Mouse (Mus musculus) heart, adult 8-10 months (tissue): ENCODE measurements around the gene Heatr4. TPM values are rescaled to one million over a fixed set of nuclear protein-coding genes. Genes with fewer than 3 reads are reported as not detected.
"Not testable (repeated sequence)": the region's sequence is repeated elsewhere in the genome, so short reads cannot be mapped to it uniquely, and the experiment has no call there.

Experiments used
- DNase-seq: peaks from one replicate; pipeline ENCODE4 v3.0.0; 2022; ENCODE audit warnings: low spot score
- total RNA-seq, 4 experiments: library from RNA; stranded (reverse); gene quantifications; 2 replicates each; pipeline ENCODE4 v1.2.4; 2022

Gene Heatr4
- not detected for total RNA-seq

DNA sequence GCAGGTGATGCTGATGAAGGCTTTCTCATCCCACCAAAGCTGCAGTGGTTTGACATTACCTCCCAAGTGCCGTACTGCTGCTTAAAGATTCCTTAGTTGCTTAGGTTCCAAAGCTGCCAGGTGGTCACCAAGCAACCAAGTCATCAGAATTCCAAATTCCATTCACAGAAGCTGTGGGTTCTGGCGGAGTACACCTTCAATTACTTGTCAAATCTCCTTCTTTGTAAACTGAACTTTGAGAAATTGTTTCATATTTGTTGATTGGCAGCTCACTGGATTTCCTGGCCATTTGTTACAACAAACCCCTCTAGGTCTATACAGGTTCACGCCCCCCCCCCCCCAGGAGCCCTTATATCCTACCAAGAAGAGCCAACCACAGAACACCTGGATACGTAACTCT, at the start of gene Heatr4:
Gene Heatr4, minus strand, starts transcription at position 101 of the 400 bp plus-strand sequence.
- DNase-seq: no peak

DNA sequence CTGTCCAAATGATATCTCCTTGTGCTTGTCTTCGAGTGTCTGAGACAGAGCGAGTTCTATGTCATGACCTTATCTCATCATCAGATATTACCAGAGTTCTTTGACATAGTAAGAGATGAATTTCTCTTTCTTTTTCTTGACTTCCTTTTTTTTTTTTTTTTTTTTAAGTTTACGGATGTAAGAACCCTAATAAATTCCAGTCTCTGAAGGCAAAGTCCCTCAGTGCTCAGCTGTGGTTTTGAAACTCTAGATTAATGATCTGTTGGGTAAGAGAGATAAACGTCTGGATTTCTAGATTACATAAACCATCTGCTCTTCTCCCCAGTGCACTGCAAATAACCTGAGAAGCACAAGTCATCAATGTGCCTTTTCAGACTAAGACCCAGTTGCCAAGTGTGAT, 49.5 kb upstream of the Heatr4 start:
- no peak for DNase-seq

DNA sequence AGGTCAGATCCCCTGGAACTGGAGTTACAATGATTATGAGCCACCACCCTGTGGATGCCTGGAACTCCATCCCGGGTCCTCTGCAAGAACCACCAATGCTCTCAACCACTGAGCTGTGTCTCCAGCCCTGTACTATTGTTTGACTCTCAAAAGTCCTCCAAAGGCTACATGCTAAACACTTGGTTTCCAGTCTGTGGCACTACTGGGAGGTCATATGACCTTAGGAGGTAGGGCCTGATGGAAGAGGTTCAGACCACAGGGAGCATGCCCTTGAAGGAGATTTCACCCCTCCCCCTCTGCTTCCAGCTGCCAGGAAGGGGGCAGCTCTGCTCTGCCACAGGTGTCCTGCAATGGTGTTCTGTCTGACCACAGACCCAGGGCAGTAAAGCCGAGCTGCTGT, 48.6 kb upstream of the Heatr4 start:
- DNase-seq: not testable (repeated sequence)

DNA sequence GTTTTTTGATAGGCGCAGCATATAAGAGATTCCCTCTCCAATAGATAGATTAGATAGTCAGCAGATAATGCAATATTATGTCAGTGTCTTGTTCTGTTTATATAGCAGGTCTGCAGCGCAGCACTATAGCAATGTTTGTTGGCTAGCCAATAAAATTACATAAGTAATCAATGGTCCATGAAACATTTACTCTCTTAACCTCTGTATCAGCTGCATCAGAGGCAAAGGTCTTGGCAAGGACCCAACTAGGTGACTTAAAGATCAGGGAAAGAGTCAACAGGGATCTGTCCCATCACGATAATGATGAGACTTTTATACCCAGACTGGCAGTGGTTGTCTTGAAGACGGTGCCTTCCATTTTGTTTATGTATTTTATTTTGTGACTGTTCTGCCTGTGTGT, 48.2 kb upstream of the Heatr4 start:
- DNase-seq: no peak

DNA sequence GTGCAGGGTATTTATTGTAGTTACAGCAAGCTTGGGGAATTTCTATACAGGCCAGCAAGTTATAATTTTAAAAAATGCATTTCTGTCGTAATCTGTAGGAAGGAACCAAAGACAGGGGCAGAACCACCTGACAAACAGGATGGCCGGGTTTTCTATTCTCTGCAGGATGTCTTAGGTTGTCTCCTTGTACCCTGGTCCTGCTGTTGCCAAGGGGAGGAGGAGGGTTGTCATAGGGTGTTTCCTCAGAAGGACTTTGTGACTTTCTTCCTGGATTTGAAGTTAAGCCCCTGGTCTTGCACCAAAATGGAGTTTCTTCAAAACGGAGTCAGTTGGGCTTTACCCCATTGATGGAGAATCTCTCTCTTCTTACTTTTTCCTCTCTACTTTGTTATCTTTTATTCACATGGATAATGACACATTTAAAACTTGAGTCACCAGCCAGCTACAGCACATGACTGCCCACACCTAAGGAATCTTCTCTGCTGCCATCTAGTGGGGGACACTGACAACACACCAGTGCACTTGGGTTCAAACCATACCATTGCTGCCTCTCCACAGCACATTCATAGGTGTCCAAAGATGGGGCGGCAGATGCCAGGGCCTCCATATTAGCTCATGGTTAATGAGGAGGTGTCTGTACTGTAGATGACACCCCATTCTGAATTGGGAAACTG, 46.1 kb upstream of the Heatr4 start:
- DNase-seq: peak; percentile 86

DNA sequence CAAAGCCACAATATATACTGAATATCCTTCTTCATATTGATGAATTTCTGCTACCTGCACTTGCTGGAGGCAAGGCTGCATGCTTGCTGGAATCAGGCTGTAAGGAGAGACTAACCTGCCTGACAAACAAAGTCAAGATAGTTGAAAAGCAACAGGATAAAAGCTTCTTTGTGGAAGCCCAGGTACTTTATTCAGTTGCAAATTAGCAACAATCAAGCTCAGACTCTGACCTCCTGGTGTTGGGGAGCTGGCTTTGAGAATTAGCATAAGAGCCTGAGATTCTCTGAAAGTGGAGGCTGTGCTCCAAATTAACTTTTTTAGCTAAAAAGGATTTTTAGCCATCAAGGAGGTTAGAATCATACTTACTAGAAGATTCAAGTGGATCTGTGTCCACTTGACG, 44.4 kb upstream of the Heatr4 start:
- DNase-seq: not testable (repeated sequence)

DNA sequence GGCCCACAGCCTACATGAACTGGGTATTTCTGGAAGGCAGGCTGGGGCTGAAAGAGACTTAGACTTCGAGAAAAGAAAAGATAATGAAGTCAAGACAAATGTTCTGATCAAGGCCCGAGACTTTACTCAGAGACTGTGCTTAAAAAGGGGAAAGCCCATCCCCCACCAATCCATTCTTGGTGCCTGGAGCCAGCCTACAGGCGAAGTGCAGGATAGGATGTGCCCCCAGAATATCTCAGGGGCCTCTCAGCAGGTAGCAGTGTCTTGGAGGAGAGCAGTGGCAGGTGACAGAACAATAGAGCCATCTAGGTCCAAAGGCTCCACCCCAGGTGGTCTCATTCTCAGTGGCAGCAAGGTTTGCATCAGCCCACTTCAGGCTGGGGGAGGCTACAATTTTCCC, 43.7 kb upstream of the Heatr4 start:
- not testable (repeated sequence) for DNase-seq

DNA sequence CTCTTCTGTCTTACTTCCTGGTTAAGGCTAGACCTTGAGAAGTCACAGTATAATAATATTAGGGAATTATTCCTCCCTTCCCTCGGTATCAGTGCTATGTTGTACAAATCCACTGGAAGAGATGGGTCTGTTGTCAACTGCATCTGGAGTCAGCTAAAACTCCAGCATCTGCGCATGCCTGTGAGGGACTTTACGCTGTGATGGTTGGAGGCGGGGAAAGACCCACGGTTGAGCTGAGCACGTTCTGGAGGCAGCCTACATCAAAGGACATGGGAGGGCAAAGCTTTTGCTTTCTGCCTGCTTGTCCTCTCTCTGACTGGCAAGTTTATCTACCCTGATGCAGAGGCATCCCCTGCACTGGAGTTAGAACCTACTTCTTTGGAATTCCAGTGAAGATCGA, 41.2 kb upstream of the Heatr4 start:
- DNase-seq: no peak

DNA sequence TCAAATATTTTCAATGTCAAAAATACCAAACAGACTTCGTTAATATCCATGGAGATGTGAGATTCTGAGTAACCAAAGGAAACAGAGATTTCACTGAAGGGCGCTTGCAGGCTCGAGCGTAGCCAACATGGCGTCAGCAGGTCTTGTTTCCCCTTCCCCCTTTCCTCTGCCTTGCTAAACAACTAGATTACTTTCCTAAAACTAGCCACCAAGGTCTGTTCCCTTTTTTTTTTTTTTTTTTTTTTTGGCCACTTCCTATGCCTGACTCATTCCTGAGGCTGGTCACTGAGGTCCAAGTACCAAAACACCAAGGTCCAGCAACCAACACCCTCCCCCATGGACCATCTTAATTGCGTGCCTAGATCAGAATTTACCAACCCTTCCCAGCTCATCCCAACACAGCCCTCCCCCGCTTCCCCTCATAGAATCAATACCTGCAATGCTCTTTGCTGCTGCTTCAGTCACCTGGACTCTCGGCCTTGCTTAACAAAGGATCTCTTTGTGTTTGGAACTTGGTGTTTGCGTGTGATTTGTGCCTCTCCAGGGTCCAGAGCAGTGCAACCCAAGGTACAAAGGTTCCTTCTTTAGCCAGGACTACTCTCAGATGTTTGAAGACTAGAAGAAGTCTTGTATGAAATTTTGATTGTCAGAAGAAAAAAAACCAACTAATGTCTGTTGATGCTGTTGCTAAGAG, 38.5 kb upstream of the Heatr4 start:
- no peak for DNase-seq

DNA sequence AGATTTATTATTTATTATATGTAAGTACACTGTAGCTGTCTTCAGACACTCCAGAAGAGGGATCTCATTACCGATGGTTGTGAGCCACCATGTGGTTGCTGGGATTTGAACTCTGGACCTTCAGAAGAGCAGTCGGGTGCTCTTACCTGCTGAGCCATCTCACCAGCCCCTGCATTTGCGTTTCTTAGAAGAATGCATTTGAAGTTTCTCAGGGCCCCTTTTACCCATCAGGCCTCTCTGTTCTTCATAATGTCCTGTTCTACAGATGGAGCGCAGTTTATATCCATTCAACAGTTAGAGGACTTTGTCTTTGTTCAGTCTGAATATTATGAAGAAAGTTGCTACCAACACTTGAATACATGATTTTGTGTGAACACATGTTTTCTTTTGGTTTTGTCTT, 37.6 kb upstream of the Heatr4 start:
- not testable (repeated sequence) for DNase-seq

DNA sequence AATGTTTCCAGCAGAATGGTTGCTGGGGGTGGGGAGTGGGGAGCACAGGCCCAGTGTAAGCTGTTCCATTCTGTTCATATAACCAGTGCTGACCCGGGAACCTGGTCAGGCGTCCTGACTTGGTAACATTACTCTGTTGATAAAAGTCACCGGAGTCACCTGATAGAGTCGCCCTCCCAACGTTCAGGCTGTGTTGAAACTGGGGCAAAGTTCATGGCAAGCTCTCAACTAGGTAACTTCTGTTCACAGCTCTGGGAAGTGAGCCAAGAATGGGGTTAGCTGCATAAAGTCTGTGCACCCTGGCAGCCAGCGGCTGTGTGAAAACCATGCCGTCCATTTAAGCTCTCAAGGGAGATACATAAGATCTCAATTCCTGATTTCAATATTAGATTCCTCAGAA, 35.9 kb upstream of the Heatr4 start:
- peak; percentile 74 for DNase-seq

DNA sequence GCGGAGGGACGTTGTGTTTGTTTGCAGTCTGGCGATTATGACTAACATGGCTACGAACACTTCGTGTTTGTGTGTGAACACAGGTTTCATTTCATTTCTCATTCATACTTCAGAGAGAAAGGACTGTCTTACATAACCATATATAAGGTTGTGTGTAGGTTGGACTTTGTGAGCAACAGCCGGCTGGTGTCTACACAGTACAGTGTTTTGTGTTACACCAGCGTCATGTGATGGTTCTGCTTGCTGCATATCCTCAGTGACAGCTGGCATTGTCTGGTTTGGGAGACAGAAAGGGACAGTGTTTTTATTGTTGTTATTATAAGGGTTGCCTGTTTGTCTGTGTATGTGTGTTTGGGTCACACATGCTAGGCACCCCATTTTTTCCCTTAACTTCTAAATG, 29.0 kb upstream of the Heatr4 start:
- no peak for DNase-seq

DNA sequence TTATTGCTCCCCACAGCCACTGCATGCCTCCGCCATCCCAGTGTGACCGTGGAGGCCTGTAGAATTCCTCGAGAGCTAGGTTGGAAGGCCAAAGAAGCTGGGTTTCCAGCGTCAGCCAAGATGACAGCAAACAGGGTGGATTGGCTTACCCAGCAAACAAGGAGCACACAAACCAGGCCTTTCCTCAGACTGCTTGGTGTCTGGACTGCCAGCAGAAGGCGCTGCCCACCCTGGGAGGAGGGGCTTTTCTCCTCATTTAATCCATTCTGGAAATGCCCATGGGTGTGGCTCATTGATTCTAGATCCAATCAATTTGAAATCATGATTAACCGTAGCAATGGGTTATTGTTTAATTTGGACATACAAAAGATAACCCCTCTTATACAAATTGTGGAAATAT, 28.5 kb upstream of the Heatr4 start:
- DNase-seq: no peak

DNA sequence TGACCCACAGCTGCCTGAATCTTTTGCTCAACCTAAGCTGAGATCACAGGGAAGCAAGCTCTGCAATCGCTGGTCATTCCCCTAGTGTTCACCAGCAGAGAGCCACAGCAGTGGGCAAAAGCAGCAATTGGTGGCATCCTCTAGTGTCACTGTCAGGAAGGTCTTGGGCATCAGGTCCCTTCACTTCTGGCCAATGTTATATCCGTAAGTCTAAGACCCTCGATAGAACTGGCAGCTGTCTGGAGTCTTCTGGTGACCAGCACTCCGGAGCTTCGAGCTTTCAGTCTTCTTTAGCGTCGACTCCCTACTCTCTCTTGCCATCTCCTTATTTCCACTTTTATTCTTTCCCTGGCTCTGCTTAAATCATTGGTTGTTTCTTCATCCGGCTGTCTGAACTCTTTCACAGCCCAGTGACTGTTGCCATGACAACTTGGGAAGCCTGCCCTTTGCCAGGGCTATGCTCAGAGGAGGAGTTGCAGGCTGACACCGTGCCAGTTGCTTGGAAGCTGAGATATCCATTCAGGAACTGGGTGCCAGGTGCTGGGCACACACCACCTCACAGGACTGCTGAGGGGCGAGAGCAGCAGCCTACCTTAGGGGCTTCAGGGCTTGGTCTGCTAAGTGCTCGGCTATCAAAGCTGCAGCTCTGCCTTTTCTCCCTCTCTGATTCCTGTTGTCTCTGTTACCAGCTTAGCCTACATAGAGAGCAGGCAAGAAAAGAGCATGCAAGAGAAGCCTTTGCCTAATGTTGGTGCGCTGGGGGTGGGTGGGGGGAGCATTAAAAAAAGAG, 26.8 kb upstream of the Heatr4 start:
- DNase-seq: no peak

DNA sequence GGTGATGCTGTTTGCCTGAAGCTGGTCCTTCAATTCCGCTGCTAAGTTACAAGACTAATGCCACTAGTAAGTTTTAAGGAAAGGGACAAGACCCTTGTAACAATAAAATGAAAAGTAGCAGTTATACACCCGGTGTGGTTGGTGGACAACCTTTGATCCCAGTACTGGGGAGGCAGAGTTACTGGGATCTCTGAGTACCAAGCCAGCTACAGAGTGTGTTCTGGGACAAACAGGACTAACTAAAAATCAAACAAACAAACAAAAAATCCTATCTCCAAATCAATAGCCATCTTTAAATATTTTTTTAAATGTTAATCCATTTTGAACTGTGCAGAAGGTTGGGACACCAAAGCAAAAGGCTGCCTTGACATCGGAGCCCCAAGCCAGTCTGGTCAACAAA, 25.5 kb upstream of the Heatr4 start:
- no peak for DNase-seq

DNA sequence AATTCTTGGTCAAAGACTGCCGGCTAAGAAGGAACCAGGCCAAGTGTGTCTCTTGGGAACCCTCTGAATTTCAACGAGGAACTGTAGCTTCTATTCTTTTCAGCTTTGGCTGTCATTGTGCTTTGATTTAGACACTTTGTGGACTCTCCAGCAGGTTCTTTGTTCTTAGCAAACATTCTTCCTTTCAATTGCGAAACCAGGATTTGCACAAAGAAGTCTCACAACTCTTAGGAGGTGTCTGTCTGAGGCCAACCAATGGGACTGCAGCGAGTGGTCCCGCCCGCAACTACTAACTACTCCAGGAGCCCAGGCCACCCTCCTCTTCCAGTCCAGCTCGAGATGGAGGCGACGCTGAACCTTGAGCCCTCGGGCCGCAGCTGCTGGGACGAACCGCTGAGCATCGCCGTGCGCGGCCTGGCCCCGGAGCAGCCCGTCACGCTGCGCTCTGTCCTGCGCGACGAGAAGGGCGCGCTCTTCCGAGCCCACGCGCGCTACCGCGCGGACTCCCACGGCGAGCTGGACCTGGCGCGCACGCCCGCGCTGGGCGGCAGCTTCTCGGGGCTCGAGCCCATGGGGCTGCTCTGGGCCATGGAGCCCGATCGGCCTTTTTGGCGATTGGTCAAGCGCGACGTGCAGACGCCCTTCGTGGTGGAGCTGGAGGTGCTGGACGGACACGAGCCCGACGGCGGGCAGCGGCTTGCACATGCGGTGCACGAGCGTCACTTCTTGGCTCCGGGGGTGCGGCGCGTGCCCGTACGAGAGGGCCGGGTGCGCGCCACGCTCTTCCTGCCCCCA, 24.7 kb upstream of the Heatr4 start, which contains the start of gene Acot1:
Gene Acot1, plus strand, starts transcription at position 320 of the 795 bp plus-strand sequence.
- peak; percentile 71 for DNase-seq

DNA sequence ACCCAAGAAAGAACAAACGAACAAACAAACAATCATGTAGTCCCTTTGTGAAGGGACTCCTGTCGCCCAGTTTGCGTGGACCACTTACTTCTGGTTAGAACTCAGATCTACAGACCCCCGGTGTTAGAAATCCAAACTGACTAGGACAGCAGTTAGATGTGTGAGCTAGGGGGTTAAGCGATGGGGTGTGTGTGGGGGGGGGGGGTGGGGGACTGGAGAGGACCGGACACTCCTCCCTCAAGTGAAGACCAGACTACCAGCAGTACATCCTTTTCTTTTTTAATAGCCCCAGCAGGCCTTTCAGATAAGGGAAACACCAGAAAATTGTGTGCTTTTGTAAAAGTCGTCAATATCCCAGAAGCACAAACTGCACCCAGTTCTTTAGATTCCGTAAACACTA, 24.1 kb upstream of the Heatr4 start:
- DNase-seq: no peak

DNA sequence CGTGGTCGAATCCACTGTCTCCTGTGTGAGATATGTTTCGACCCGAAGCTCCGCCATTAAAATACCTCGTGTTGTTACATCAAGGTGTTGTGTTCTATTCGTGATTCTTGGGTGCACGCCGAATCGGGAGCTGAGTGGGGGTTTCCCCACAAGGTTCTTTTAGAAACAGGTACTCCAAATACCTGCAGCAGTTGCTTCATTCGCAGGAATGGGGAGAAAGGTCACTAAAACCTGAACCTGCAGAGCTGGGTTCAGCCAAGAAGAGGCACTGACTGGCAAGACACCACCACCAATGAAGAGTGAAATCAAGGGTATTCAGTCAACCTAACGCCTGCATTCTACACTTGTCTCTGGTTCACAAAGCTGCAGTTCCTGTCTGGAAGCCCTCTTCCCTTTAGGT, 23.6 kb upstream of the Heatr4 start:
- no peak for DNase-seq

DNA sequence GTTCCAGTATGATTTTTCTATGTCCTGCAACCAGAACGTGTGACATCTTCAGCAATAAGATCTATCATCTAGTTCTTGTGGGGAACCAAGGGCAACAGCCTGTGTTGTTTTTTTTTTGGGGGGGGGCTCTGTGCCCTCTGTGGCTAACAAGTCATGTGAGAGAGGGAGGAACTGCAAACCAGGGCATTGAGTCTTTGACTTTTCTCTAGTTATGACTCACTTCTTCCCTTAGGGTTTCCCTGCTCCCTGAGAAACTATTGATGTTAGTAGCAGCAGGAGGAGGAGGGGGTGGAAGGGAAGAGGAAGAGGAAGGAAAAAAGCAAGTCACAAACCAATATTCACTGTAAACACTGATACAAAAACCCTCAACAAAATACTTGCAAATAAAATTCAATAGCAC, 19.2 kb upstream of the Heatr4 start:
- DNase-seq: no peak

DNA sequence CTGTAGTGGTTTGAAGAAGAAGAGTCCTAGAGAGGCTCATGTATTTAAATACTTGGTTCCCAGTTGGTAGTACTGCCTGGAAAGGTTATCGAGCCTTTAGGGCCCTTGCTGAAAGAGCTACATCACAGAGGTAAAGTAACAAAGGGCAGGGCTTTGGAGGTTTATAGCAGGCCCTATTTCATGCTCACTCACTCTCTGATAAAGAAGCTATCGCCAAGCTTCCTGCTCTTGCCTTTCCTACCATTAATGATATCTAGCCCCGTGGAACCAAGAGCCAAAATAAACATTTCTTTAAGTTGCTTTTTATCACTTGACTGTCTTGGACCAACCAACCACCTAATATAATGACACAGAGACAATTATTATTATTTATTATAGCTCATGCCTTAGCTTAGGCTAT, 15.8 kb upstream of the Heatr4 start:
- DNase-seq: no peak

DNA sequence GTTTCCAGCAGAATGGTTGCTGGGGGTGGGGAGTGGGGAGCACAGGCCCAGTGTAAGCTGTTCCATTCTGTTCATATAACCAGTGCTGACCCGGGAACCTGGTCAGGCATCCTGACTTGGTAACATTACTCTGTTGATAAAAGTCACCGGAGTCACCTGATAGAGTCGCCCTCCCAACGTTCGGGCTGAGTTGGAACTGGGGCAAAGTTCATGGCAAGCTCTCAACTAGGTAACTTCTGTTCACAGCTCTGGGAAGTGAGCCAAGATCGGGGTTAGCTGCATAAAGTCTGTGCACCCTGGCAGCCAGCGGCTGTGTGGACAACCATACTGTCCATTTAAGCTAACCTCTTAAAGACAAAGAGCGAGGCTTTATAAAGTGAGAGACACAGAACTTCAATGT, 14.6 kb upstream of the Heatr4 start:
- DNase-seq: peak; percentile 67
